Mouse (Mus musculus) liver, postnatal 0 days (tissue): Measurements from ENCODE around the gene Arf3. TPM values are rescaled to one million over a fixed set of nuclear protein-coding genes. Genes with fewer than 3 reads are reported as not detected.
A peak's percentile ranks its signal among the peaks of the same experiment; 100 is the strongest.

ENCODE experiments used
- ATAC-seq: fragments of 200-750 bp; cut with Nextera tagmentation; 2 replicates; pipeline ENCODE4 v1.8.0; 2017; ENCODE audit warnings: mild to moderate bottlenecking, moderate library complexity
- DNase-seq: peaks from one replicate; pipeline ENCODE4 v3.0.0-alpha.2; 2016
- H3K27ac ChIP-seq: fragments of 300-500 bp; sonication (generic); 2 replicates; pipeline ENCODE4 v1.5.1; 2014; ENCODE audit warnings: antibody characterized with exemption, moderate library complexity, mild to moderate bottlenecking, low read depth
- H3K27me3 ChIP-seq: fragments of 300-500 bp; sonication (generic); 2 replicates; pipeline ENCODE4 v1.6.1; 2014; ENCODE audit warnings: low read length, control low read depth, mixed read lengths; ENCODE audit not compliant: insufficient read depth
- H3K36me3 ChIP-seq: fragments of 300-500 bp; sonication (generic); replicated peaks from 2 replicates; pipeline ENCODE4 v1.6.1; 2014; ENCODE audit warnings: mild to moderate bottlenecking, control low read depth, low read length, moderate library complexity, mixed read lengths; ENCODE audit not compliant: insufficient read depth
- H3K4me1 ChIP-seq: fragments of 300-500 bp; sonication (generic); 2 replicates; pipeline ENCODE4 v1.6.1; 2014; ENCODE audit warnings: antibody characterized with exemption, mild to moderate bottlenecking, control low read depth; ENCODE audit not compliant: insufficient read depth
- H3K4me2 ChIP-seq: fragments of 300-500 bp; sonication (generic); 2 replicates; pipeline ENCODE4 v1.6.1; 2014; ENCODE audit warnings: low read depth, mild to moderate bottlenecking, low read length, moderate library complexity, mixed read lengths
- H3K4me3 ChIP-seq: fragments of 300-500 bp; sonication (generic); 2 replicates; pipeline ENCODE4 v1.5.1; 2014; ENCODE audit warnings: low read depth, low read length
- H3K9ac ChIP-seq: fragments of 300-500 bp; sonication (generic); replicated peaks from 2 replicates; pipeline ENCODE4 v1.6.1; 2014; ENCODE audit warnings: mild to moderate bottlenecking, moderate library complexity
- H3K9me3 ChIP-seq: fragments of 300-500 bp; sonication (generic); 2 replicates; pipeline ENCODE4 v1.6.1; 2016; ENCODE audit warnings: mild to moderate bottlenecking, control low read depth, low read length, mixed read lengths
- CTCF ChIP-seq: sonication (generic); IDR thresholded peaks from 2 replicates; pipeline ENCODE4 v1.5.1; 2016; ENCODE audit warnings: antibody characterized with exemption, low read depth
- EP300 ChIP-seq: IDR thresholded peaks from 2 replicates; pipeline ENCODE4 v1.6.1; 2016; ENCODE audit warnings: antibody characterized with exemption, low read depth, mild to moderate bottlenecking
- WGBS: fragments of 180-500 bp; shearing (Covaris S2); extraction: QIAGEN DNeasy Blood & Tissue Kit; methylation state at CpG from one replicate; pipeline ENCODE4 v1.1.7; 2014; ENCODE audit not compliant: insufficient replicate concordance; 5-methylcytosine and 5-hydroxymethylcytosine counted together
- polyA plus RNA-seq: library from polyadenylated mRNA; unstranded; fragments of >200 nt; fragmentation: Nextera tagmentation; extraction: Ambion mirVana; gene quantifications from 2 replicates; pipeline ENCODE4 v1.2.1, GENCODE M21; 2015

Arf3 gene
- polyA plus RNA-seq, 1 experiment from 2014 or later, result 10.4 TPM

DNA sequence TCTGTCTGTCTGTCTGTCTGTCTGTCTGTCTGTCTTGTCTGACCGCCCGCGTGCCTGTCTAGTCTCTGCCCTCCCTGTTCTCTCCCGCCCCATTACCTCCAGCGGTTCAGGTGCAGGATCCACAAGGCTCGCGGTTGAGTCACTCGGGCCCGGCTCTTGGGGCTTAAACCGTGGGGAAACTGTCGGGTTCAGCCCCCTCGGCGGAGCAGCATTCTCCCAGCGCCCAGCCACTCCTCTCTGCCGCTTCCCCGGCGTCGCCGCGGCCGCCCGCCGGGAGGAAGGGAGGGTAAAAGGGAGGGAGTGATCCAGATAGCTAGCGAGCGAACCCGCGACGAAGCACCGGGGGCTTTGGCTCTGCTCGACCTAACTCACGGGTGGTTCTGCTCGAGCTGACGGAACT lies 14.7 kb upstream of the Arf3 start, which contains the start of gene Wnt10b:
Wnt10b (minus strand) TSS at position 389 of the 400 bp plus-strand sequence.
- DNase-seq (no peak), ATAC-seq (no peak)
- H3K4me2 ChIP-seq, result peak within 1 kb of the TSS; percentile 50
- H3K4me1 ChIP-seq, result peaks cover 20% of the 10 kb centered on the region
- no peaks in the 10 kb centered on the region for H3K36me3 ChIP-seq
- H3K9me3 ChIP-seq, result no peaks in the 10 kb centered on the region
- H3K27me3 ChIP-seq, result peaks cover 87% of the 10 kb centered on the region
- H3K9ac ChIP-seq, result 0 out of 2 replicates have a peak within 1 kb of the TSS, but pooled peaks have one; percentile 30
- peak within 1 kb of the TSS; percentile 20 for H3K4me3 ChIP-seq
- TF ChIP-seq EP300, result no peak
- no peak for TF ChIP-seq CTCF
- H3K27ac ChIP-seq, result no peak within 1 kb of the TSS
- under 1% methylated on average over 33 of the region's 33 CpGs for WGBS

DNA sequence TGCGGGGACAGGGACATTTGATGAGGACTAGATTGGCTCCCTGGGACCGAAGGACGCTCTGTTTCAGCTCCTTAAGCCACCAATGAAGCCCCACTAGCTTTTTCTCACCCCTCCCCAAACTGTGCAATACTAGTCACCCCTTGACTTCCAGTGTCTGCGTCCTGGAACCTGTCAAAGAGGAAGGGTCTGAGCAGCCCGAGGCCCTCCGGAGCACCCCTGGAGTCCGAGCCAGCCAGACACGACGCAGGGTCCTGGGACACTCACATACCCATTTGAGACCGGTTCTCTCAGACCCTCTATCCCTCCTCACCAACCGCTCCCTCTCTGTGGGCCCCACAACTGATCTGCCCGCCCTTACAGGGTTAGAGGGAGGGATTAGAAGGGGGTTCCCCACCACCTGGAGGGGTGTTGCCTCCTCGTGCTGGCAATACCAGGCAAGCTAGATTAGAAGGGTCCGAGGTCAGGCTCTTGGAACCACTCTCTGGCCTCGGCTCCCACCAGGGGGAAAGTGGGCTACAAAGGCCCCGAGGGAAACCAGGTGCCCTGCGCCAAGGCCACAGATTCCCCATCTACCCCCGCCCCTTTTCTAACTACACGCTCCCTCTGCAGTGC lies 14.1 kb upstream of the Arf3 start:
- TF ChIP-seq CTCF (no peak), EP300 (no peak)
- 0 out of 2 replicates have a peak overlapping the region, but pooled peaks have one; percentile 13 for H3K4me3 ChIP-seq
- WGBS, result 5% methylated on average over 19 of the region's 19 CpGs
- no peaks in the 10 kb centered on the region for H3K36me3 ChIP-seq
- DNase-seq (no peak), ATAC-seq (no peak)
- H3K27ac ChIP-seq, result no peak overlapping the region
- H3K27me3 ChIP-seq, result peaks cover 92% of the 10 kb centered on the region
- peaks cover 27% of the 10 kb centered on the region for H3K4me1 ChIP-seq
- H3K9ac ChIP-seq, result no peak overlapping the region
- H3K4me2 ChIP-seq, result no peak overlapping the region
- H3K9me3 ChIP-seq, result no peaks in the 10 kb centered on the region

DNA sequence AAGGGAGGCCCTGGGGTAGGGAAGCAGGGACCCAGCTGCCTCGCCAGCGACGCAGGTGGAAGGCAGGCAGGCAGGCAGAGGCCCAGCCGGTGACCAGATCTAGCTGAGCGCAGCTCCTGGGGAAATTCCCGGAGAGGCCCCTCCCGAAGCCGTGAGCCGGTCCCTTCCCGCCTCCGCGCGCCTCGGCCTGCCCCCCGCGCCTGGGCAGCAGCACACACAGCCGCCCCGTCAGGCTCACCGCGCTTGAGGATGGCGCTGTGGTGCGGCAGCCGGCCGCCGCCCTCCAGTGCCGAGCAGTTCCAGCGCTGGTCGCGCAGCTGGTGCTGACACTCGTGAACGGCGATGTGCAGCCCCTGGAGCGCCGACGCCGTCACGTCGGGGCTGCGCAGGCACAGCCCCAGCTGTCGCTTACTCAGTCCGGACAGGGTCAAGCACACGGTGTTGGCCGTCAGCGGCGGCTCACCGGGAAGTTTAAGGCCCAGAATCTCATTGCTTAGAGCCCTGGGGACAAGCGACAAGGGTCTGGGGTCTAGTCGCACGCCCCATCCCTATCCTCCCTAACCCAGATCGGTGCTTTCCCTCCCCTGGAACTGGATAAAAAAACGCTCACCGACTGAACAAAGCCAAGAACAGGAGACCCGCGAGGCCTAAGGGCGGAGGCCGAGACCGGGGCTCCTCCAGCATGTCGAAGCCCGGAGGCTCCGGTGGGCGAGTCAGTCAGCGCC lies 13.4 kb upstream of the Arf3 start:
- 2% methylated on average over 60 of the region's 62 CpGs for WGBS
- Histone ChIP-seq H3K4me3 (peak overlapping the region; percentile 13; the same call in 1 of the 2 replicates), H3K27ac (no peak overlapping the region), H3K36me3 (no peaks in the 10 kb centered on the region), H3K4me1 (peaks cover 31% of the 10 kb centered on the region), H3K9me3 (no peaks in the 10 kb centered on the region), H3K9ac (no peak overlapping the region), H3K27me3 (peaks cover 91% of the 10 kb centered on the region), H3K4me2 (peak overlapping the region; percentile 19; the same call in 1 of the 2 replicates)
- no peak for DNase-seq
- TF ChIP-seq CTCF (no peak), EP300 (no peak)
- peak; percentile 18; the same call in 1 of the 2 replicates for ATAC-seq

DNA sequence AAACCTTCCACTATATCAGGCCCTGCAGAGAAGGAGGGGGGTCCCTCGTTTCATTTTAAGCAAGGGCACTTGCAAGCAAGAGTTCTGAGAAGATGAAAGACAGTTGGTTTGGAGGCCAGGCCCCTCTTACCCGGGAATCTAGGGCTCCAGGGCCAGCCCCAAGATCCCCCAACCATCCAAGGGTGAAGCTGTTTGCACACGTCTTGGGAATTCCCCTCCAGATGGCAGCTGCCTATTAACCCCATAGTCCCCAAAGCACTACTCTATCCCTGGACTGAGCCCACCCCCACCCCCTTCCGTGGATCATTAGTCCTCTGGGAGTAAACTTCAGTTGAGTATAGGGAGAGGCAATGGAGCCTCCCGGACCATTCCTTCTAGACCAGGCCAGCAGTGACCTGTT lies 12.5 kb upstream of the Arf3 start:
- no peak for ATAC-seq
- Histone ChIP-seq H3K4me1 (peaks cover 31% of the 10 kb centered on the region), H3K27ac (no peak overlapping the region), H3K4me2 (no peak overlapping the region), H3K9me3 (no peaks in the 10 kb centered on the region), H3K27me3 (peaks cover 90% of the 10 kb centered on the region), H3K4me3 (no peak overlapping the region), H3K9ac (no peak overlapping the region), H3K36me3 (no peaks in the 10 kb centered on the region)
- no peak for DNase-seq
- TF ChIP-seq EP300 (no peak), CTCF (no peak)
- 11% methylated on average over 5 of the region's 5 CpGs for WGBS

DNA sequence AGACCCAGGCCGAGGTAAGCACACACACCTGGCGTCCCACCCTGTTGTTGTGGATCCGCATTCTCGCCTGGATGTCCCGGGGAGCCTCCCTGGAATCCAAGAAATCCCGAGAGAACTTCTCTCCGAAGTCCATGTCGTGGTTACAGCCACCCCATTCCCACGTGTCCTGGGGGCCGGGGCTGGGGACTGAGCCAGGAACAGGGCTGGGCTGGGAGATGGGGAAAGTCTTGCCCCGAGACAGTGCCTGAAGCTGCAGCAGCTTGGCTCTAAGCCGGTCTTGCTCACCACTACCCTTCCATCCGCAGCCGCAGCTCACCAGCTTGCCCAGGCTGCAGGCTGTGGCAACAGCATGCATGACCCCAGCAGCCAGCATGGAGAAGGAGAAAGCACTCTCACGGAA lies 11.1 kb upstream of the Arf3 start:
- Histone ChIP-seq H3K27ac (no peak overlapping the region), H3K9ac (no peak overlapping the region), H3K27me3 (peaks cover 76% of the 10 kb centered on the region), H3K4me2 (no peak overlapping the region), H3K36me3 (no peaks in the 10 kb centered on the region), H3K4me1 (peaks cover 31% of the 10 kb centered on the region), H3K9me3 (no peaks in the 10 kb centered on the region), H3K4me3 (no peak overlapping the region)
- ATAC-seq (no peak), DNase-seq (no peak)
- TF ChIP-seq CTCF, result no peak
- no peak for TF ChIP-seq EP300
- WGBS, result 44% methylated on average over 15 of the region's 15 CpGs

DNA sequence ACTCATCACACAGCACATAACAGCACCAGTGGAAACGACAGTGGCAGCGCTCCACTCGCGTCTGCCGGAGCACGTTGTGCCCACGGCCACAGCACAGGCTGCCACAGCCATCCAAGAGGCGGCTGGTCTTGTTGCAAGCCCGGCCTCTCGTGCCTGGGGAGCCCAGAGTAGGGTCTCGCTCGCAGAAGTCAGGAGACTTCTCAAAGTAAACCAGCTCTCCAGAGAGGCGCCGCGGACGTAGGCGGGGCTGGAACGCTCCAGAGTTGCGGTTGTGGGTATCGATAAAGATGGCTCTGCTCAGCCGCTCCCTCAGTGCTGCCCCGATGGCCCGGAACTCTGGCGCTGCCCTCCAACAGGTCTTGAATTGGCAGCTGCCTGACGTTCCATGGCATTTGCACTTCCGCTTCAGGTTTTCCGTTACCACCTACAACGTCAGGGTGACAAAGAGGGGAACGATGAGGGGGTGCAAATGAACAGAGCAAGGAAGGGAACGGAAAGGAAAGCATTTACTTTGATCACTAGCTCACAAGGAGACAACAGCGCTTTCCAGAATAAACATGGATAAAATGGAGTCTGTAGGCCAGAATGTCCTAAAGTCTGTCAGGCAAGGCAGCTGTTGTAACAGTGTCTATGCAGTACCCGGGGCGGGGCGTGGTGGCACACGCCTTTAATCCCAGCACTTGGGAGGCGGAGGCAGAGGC lies 9.6 kb upstream of the Arf3 start:
- ATAC-seq, result peak; percentile 55
- H3K27ac ChIP-seq, result no peak overlapping the region
- TF ChIP-seq EP300 (no peak), CTCF (no peak)

More for the DNA sequence above, 9.6 kb upstream of the Arf3 start:
- H3K4me1 ChIP-seq, result peaks cover 25% of the 10 kb centered on the region
- no peak for DNase-seq
- H3K9ac ChIP-seq, result peak overlapping the region; percentile 46; the same call in 1 of the 2 replicates
- H3K36me3 ChIP-seq, result no peaks in the 10 kb centered on the region
- no peaks in the 10 kb centered on the region for H3K9me3 ChIP-seq
- 2% methylated on average over 36 of the region's 36 CpGs for WGBS
- H3K27me3 ChIP-seq, result peaks cover 64% of the 10 kb centered on the region
- H3K4me2 ChIP-seq, result peak overlapping the region; percentile 79
- H3K4me3 ChIP-seq, result peak overlapping the region; percentile 49
